Mouse (Mus musculus) 3134 (cell line): ENCODE data around the gene Ube2n.

ENCODE experiments used
- DNase-seq: peaks from one replicate; pipeline ENCODE4 v3.0.0-alpha.2; 2011; ENCODE audit warnings: low spot score; ENCODE audit not compliant: insufficient read length; ENCODE audit errors: extremely low read depth

The Ube2n gene

DNA sequence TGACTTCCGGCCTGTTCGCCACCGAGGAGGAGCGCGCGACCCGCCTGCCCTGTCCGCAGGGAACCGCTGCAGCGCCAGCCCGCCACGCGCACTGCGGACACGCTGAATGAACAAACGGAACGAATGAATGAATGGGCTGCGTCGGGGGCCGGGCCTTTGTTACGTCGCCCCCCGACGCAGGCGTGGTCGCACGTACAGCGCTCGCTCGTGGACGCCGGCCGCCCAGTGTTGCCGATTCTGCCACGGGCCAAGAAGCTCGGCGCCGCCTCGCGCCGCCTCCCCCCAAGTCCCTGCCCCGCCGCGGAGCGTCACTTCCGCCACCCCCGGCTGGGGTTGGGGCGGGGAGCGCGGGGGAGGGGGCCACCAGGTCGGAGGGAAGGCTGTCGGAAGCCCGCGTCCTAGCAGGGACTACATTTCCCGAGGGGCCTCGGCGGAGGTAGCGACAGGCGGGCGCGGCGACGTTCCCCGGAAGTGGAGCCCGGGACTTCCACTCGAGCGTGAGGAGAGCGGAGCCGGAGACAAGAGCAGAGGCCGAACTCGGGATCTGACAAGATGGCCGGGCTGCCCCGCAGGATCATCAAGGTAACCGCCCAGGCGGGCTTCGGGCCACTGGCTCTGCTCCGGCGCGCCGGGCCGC, at the start of gene Ube2n:
TSS of gene Ube2n (plus strand) at position 490 of the 637 bp plus-strand sequence.
- DNase-seq, result peak; percentile 100

DNA sequence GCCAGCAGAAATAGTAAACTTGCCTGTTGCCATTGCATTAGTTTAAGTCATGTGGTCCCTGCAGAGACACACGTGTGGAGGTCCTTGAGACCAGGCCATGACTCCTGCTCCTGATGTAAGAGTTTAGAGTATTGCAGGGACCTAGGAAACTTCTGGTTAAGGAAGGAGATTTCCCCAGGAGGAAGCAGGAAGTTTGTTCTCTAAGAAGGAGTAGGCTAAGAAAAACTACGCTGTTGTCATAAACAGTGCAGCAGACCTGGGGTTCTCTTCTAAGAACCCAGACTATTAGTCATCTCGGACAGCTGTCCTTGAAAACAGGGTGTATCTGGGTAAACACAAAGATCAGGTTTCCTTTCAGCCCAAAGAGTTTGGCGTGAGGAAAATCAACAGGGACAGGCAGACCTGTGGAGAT, 49.5 kb upstream of the Ube2n start:
- no peak for DNase-seq

DNA sequence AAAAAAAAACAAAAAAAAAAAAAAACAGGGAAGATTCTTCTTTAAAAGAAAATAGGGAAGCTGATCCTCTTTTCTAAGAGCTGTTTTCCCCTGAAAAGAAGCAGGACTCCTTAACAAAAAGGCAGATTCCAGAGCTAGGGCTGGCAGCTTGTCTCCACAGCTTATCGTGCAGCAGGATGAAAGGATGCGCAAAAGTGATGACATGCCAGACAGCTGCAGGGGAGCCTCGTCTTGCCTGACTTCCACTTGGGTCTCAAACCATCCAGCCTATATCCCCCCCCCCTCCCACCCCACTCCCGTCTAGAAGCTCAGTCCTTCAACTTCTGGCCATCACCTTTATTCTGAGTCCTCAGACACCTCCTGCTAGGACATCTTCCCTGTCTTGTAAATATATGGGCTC, 46.1 kb upstream of the Ube2n start:
- no peak for DNase-seq

DNA sequence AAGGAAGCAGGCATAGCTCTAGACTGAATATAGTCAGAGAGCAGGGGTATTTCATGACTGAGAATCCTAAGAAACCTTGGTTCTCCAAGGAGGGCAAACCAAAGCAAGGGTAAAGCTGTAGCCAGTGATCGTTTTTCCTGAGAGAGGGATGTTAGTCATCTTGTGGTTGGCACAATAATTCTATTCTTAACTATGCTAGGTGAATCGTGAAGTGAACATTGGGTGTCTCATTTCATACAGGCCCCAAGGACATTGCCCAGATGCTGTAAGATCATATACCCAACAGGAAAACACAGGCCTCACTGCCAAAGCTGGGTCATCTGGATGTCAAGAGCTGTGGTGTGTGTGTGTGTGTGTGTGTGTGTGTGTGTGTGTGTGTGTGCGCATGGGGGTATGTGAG, 43.8 kb upstream of the Ube2n start:
- no peak for DNase-seq

DNA sequence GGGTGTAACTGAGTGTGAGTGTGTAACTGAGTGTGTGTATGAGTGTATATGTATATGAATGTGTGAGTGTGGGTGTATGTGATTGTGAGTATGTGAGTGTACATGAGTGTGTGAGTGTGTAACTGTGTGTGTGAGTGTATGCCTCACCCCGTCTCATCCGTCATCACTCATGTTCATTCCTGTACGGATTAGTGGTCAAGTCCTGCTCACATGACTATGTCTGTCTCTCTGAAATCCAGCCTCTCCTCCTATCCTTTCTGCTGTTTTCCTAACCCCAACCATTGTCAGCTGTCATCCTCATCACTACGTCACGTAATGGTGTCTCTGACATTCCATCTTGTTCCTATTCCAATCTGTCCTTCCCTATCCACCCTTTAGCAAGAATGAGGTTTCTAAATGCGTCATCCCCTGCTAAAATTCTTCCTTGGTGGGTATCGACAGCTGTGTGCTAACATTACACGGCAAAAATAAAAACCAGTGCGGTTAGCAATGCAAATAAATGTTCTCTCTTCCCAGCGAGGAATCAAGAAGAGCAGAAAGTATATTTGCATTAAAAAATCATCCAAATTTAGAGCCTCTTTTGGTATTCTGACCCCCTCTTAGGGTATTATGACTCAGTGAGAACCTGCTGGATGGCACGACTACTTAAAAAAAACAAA, 42.9 kb upstream of the Ube2n start:
- DNase-seq, result no peak

DNA sequence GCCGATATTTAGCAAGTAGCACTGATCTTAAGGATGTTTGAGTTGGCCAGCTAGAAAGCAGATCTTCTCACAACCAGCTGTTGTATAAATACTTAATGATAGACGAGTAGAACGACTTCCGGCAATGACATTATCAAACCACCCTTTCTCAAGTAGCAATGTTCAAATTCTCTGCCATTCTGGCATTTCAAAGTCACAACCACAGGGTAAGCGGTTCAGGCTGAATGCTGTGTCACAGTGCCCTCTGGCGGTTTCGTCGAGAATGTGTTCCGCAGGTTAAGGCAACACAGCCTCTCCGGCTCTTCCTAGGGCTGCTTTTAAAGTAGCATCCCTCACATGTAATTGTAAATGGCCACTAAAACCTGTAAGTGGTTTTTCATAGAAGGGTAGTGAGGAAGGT, 39.0 kb upstream of the Ube2n start:
- peak; percentile 32 for DNase-seq

DNA sequence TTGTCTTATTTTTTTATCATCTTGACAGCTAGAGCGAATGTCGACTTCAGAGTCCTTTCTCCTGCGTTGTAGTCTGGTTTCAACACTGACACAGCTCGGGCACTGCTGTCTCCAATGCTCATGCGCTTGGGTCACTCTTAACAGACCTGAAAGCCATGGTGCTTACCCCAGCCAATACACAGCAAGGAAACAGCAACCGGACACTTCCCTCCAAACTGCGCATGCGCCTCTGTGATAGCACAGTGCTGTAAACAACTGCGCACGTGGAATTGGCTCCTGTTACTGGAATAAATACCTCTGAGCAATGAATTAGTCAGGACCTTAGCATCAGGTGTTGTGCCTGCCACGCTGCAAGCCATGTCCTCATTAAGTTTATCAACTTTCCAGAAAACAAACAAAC, 37.4 kb upstream of the Ube2n start:
- no peak for DNase-seq

DNA sequence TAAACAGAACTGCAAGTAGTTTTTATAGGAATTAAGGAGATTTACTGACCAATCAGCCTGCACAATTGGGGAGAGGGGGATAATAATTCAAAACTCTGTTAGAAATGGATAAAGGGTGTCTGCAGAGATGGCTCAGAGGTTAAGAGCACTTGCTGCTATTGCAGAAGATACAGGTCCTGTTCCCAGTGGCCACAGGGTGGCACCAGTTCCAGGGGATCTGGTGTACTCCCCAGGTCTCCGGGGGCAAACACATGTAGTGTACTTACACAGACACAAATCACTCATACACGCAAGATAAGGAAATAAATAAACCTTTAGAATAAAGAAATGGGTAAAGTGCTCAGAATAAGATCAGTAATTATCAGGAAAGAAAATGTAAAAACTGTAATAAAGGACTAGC, 25.3 kb upstream of the Ube2n start:
- no peak for DNase-seq

DNA sequence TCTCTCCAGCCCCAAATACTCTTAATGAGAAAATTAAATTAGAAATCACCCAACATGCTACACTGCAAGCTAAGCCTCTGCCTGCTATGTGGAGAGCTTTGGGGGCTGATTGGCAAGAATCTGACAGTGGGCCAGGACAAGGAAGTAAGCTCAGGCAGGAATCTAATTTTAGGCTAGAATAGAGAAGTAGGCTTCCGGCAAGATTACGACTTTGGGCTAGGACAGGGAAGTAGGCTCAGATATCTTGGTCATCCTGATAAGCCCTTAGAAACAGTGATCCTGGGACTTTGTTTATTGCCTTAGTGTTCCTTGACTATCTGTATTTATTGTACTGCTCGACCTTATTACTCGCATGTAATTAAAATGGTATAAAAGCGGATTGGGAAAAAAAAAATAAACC, 20.7 kb upstream of the Ube2n start:
- DNase-seq, result no peak

DNA sequence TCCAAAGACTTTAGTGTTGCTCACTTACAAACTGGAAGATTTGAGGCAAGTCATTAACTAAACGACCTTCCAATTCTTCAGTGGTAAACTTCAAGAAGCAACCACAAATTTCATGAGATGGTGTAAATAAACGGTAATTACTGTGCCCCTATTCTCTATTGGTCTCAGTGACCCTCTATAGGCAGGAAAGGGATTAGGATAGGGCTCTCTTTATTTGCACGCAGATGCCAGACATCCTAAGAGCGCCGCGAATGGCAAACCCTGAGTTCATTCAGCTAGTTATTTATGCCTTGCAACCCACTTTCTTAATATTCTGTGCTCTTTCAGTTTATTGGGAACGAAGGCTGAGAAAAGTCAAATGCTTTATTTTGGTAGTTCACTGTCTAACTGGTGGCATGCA, 13.9 kb upstream of the Ube2n start:
- no peak for DNase-seq

DNA sequence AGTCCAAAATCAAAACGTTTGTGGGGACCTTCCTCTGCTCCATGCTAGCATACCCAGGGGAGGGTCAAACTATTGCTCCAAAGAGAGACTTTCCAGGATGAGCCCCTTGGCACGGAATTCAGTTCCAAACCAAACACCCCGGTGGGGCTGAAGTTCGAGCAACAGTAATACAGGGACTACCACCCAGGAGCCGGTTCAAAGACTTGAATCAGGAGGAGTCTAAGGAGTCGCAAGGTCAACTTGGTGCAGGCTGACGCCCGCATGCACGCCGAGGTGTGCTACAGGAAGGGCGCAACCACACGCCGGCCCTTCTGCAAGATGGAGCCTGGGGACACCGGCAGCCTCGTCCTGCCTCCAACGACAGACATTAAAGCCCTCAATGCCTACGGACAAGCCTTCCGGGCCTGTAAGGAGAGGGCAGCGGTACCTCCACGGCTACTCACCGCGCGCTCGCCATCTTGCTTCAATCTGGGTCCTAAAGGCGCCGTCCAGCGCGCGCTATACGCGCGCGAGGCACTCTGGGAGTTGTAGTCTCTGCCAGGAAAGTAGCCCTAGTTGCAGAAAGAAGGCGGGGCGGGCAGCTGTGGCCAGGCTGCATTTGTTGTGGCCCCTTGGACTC, 13.4 kb upstream of the Ube2n start, which contains the start of gene Mrpl42:
TSS of gene Mrpl42 (minus strand) at position 478 of the 619 bp plus-strand sequence.
- DNase-seq, result peak; percentile 87

DNA sequence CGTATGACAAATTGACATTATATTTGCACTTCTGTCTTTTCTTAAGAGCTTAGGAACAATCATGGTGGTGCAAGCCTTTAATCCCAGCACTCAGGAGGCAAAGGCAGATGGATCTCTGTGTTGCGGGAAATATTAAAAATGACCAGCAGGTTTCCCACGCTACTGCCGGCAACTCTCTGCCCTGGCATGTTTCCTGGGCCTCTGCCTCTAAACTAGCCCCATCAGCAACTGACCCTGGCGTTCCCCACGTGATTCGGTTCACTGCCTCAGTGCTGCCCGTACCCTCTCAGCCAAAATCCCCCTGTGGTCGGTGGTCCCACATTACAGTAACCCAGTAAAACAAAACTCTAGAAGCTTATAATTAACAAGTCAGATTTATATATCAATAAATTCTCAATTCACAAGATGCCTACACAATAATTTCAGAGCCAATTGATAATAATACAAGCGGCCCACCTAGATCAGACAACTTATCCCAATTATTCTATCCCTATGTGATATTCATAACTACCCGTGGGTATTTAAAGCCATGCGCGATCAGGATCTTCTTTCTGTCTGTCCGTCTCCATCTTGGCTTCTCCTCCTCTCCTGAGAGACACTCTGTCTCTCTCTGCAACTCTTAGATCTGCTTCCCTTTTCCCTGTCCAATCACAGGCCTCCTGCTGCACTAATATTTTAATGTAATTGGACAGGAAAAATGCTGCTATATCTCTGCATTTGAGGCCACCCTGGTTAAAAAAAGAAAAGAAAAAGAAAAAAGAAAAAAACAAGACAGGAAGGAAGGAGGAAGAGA, 11.3 kb upstream of the Ube2n start:
- DNase-seq, result no peak

DNA sequence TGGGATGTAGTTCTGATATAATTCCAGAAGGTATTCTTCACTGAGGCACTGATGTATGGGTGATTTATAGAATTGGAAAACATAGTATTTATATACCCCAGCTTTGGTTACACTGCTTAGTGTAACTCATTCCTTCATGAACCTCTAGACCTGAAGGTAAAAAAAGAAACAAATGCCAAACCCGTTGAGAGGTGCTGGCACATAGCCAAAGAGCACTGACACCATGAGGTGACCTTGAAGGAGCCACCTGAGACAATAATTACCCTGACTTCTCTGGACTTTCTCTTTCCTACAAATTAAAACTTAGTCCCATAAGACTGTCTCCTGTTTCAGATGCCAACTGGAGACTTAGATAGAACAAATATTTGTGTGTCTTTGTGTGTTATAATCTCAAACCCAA, 10.6 kb upstream of the Ube2n start:
- no peak for DNase-seq

DNA sequence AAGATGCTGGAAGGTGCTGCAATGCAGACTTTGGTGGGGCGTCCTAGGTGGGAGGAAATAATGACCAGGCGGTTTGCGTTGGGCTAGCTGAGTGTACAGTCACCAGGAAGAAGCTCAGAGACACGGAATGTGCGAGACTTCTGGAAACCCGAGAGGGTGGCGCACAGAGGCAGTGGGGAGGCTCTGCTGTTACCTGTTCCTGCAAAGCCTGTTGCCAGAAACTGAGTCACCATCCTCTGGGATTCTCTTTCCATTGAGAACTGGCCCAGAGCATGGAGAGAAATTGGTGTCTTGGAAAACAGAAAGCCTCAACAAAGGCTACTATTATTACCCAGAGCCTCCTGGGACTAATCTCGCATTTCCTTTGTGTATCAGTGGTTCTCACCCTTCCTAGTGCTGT, 6.8 kb upstream of the Ube2n start:
- DNase-seq, result no peak

DNA sequence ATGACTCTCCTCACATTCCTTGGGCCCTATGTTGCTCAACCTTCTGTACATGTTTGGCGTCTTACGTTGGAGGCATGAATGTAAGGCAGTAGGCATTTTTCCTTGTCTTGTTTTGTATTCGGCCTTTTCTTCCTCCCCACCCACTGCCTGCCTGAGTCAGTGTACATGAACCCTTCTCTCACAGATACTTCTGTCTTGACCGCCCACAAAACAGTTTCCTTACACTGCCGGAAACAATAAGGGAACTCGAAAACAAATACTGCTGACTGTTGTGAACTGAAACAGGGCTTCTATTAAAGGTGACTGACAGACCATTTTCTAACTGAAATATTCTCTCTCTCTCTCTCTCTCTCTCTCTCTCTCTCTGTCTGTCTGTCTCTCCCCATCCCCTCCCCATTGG, 6.2 kb upstream of the Ube2n start:
- DNase-seq, result no peak

DNA sequence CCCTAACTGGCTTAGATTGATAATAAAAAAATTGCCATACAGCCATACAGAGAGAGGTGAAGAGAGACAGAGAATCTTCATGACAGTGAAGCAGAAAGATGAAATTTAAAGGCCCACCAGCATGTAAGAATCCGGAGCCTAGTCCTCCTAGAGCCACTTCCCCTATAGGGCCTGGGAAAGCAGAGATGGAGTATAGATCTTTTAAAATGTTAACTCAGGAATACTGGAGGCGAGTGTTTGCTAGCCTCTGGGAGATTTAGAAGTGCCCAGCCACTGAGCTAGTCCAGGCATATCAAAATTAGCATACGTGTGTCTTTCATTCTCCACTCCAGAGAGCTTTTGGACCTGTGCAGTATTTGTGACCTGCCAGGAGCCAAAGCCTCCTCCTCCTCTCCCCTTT, 5.7 kb upstream of the Ube2n start:
- no peak for DNase-seq

DNA sequence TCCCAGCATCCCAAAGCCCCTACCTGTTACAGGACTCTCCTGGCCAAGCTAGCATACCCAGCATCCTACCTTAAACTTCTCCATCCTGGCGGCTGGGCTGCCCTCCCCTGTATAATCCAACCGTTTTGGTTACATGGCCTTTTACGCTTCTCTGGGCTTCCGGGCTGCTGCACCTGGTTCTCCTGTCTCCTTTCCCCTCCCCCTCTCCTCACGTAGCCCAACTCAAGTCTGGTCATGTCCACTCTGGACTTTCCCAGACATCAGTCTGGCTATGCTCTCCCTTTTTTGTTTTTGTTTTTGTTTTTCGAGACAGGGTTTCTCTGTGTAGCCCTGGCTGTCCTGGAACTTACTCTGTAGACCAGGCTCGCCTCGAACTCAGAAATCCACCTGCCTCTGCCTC, 2.3 kb upstream of the Ube2n start:
- no peak for DNase-seq

DNA sequence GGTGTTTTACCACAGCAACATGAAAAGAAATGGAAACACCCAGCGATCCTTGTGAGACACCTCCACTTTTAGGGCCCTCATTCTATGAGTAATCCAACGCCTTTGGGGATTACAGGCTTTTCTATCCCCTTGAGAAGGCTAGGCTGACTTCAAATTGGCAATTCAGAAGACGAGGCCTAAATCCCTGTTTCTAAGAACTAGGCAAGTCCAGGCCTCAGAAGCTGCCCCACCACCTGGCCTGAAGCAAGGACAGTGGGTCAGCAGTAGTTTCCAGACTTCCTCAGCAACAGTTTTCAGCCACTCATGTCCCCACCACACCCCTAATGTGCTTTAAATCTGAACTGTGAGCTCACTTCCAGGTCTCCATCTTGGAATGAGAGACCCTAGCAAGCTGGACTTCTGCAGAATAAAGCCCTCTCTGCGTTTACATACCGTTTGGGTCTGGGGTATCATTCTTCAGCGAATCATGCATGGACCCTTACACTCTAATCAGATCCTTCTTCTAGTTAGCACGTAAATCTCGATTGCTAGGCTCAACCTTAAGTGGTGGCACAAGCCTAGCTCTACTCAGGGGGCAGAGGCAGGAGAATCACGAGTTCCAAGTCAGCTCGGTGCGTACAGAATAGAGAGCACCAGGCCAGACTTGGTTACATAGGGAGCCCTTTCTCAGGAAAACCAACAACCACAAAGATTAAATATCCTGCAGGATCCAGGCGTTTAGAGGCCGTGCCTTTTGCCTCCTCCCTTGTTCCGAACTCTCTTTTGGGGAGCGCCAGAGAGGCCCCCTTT, 983 bp upstream of the Ube2n start:
- no peak for DNase-seq

DNA sequence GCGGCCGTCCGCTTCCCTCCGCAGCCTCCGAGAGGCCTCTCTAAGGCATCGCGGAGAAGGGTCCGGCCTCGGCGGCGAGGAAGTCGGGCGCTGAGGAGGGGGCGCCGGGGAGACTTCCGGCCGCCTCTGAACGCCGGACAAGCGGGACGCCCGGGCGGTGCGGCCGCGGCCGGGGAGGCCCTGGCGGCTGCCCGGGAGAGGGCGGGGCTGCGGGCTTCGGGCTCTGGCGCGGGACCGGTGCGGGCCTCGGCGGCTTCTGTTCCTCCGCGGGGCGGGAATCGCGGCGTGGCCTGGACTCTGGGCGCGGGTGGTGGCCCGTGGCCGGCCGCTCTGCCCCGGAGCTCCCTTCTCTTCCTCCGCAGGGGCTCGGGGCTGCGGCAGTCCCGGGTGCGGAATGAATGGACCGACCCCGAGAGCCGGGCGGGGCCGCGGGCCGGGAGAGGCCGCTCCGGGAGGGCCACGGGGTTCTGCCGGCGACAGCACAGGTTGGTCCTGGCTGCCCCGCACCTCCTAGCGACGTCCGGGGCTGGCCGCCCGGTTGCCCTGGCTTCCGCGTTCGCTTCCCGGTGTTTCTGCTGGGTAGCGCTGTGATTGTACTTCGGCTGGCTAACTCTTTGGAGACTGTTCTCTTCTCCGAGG, 467 bp downstream of the Ube2n start:
- DNase-seq, result peak; percentile 59

DNA sequence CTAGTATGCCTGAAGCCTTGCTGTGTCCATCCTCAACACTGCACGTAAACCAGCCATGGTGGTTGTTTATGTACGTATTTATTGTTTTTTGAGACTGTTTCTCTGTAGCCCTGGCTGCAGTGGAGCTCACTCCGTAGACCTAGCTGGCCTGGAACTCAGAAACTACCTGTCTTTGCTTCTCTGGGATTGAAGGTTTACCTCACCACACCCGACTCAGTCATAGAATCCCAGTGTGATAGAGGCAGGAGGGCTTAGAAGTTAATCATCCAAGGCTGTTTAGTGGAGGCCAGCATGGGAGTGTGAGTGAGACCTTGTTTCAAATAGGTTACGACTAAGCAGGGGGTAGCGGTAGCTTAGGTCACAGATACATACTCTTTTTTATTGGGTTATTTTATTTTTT, 2.7 kb downstream of the Ube2n start:
- DNase-seq, result no peak
